Mouse (Mus musculus): ENCODE results near the gene Gm11639.

GRCm38 (mm10) chr11:104707084-104707483 lies 21.6 kb downstream of the Gm11639 start:
- TF ChIP-seq CTCF (IDR thresholded peaks at IDR 0.05; ENCODE audit: control insufficient read depth, insufficient read depth, insufficient read length) (no peak), MYOG (IDR thresholded peaks at IDR 0.05; ENCODE audit: control insufficient read depth, extremely low read depth, insufficient read length) (no peak), CEBPB (IDR thresholded peaks at IDR 0.05; ENCODE audit: low read depth) (no peak), MAX (IDR thresholded peaks at IDR 0.05) (no peak), FOSL1 (IDR thresholded peaks at IDR 0.05; ENCODE audit: insufficient read depth, low read length, poor library complexity, severe bottlenecking) (no peak)

Measured in C2C12 (cell line).